9 mouse cellular contexts compared by ENCODE assay signal in the genomic region with DNA sequence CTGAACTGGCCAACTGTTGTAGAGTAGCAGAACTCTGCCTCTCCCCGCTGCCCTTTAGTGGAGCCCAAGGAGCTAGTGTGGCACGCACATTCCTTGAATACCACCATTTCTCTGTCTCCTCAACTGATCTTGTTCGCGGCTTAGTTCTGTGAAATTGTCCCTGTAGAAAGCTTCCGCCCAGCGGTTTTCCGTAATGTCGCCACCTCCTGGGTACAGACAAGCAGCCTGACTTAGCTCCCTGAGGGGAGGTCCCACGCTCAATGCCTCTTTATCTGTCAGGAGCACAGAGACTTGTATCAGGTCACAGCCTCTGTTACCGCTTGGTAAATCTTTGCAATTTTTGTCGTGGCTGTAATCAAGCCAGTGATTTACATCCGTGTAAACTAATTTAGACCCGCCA.
DNase-seq lines count a peak whose midpoint lies in the region; ATAC-seq and TF ChIP-seq lines count a peak whose summit lies in the region.
"Had no signal": no experiment of that assay in that cellular context is flagged by ENCODE, and none has a peak within 500 bp of the region (broad histone marks: within the 10 kb centered on the region; RNA-seq: fewer than 3 reads in every experiment).

No protein-coding gene starts in this region.

- no peak overlapping the region for H3K4me3 ChIP-seq in kidney, adult 2 months (ENCODE audit: insufficient read depth, low read depth, low read length)
- H3K4me3 ChIP-seq in forebrain, postnatal 0 days (ENCODE audit: low read depth, low read length): no peak overlapping the region
- H3K4me3 ChIP-seq in neural tube, embryonic 13.5 days: no peak overlapping the region
- H3K4me3 ChIP-seq: hindbrain, embryonic 12.5 days had no signal

- no peak overlapping the region for H3K27ac ChIP-seq in kidney, adult 2 months (ENCODE audit: insufficient read depth, low read depth, low read length)
- H3K27ac ChIP-seq in forebrain, postnatal 0 days (ENCODE audit: low read depth, low read length): no peak overlapping the region
- H3K27ac ChIP-seq in neural tube, embryonic 13.5 days (replicated peaks): no peak overlapping the region
- H3K27ac ChIP-seq: hindbrain, embryonic 12.5 days had no signal

- no peak overlapping the region for H3K4me2 ChIP-seq in forebrain, postnatal 0 days (ENCODE audit: low read depth)
- H3K4me2 ChIP-seq in neural tube, embryonic 13.5 days: 0 out of 2 replicates have a peak overlapping the region, but pooled peaks have one; percentile 1
- H3K4me2 ChIP-seq: hindbrain, embryonic 12.5 days had no signal

- peak; percentile 61 for ATAC-seq in forebrain, postnatal 0 days
- 0 out of 2 replicates have a peak, but pooled peaks have one; percentile 30 for ATAC-seq in neural tube, embryonic 13.5 days (ENCODE audit: low read depth)

- H3K27me3 ChIP-seq in kidney, adult 2 months (replicated peaks; ENCODE audit: control insufficient read depth, insufficient read depth, low read length): no peaks in the 10 kb centered on the region
- H3K27me3 ChIP-seq in forebrain, postnatal 0 days (ENCODE audit: insufficient read depth, low read length): no peaks in the 10 kb centered on the region
- H3K27me3 ChIP-seq in neural tube, embryonic 13.5 days: no peaks in the 10 kb centered on the region
- H3K27me3 ChIP-seq: hindbrain, embryonic 12.5 days had no signal

- H3K9ac ChIP-seq in forebrain, postnatal 0 days: no peak overlapping the region
- H3K9ac ChIP-seq in neural tube, embryonic 13.5 days: 0 out of 2 replicates have a peak overlapping the region, but pooled peaks have one; percentile 38
- H3K9ac ChIP-seq: hindbrain, embryonic 12.5 days had no signal

- no peak for TF ChIP-seq POLR2A in kidney, adult 2 months (IDR thresholded peaks at IDR 0.05; ENCODE audit: low read depth, low read length)

- WGBS in kidney, adult 2 months: 41% methylated on average over 13 of the region's 13 CpGs
- 30% methylated on average over 13 of the region's 13 CpGs for WGBS in forebrain, postnatal 0 days
- 14% methylated on average over 13 of the region's 13 CpGs for WGBS in neural tube, embryonic 13.5 days

- peak; percentile 25 to 48 for DNase-seq in kidney, postnatal 4 days
- DNase-seq in kidney, adult 2 months: no peak
- DNase-seq in embryo, embryonic 10.5 days (ENCODE audit: low spot score): peak; percentile 73
- peak; percentile 40 for DNase-seq in forebrain, postnatal 0 days
- no peak for DNase-seq in adrenal gland, postnatal 4 days (ENCODE audit: low spot score in 2 of 2)
- DNase-seq in gastrocnemius, postnatal 10 days: no peak
- DNase-seq: adrenal gland, postnatal 10 days had no signal

- no peaks in the 10 kb centered on the region for H3K9me3 ChIP-seq in forebrain, postnatal 0 days (ENCODE audit: low read length)
- no peaks in the 10 kb centered on the region for H3K9me3 ChIP-seq in neural tube, embryonic 13.5 days
- H3K9me3 ChIP-seq: hindbrain, embryonic 12.5 days had no signal

- no peak for TF ChIP-seq CTCF in kidney, adult 2 months (conservative IDR thresholded peaks at IDR 0.05; ENCODE audit: insufficient read depth, insufficient read length, low read depth, low read length)
- TF ChIP-seq CTCF in forebrain, postnatal 0 days (IDR thresholded peaks at IDR 0.05; ENCODE audit: low read depth): peak; percentile 60

- no peaks in the 10 kb centered on the region for H3K4me1 ChIP-seq in kidney, adult 2 months (ENCODE audit: control insufficient read depth, insufficient read depth, low read length)
- no peaks in the 10 kb centered on the region for H3K4me1 ChIP-seq in forebrain, postnatal 0 days (ENCODE audit: insufficient read depth)
- H3K4me1 ChIP-seq in neural tube, embryonic 13.5 days (replicated peaks): peaks cover 27% of the 10 kb centered on the region

- no peaks in the 10 kb centered on the region for H3K36me3 ChIP-seq in kidney, adult 2 months (ENCODE audit: control insufficient read depth, insufficient read depth, low read length)
- no peaks in the 10 kb centered on the region for H3K36me3 ChIP-seq in forebrain, postnatal 0 days (ENCODE audit: insufficient read depth)
- H3K36me3 ChIP-seq in neural tube, embryonic 13.5 days: no peaks in the 10 kb centered on the region
- H3K36me3 ChIP-seq: hindbrain, embryonic 12.5 days had no signal

Comparison
In these comparisons a context has a peak if more than half of its experiments do, and no peak if none do; other contexts are left out.
1. DNase-seq: peak in kidney, postnatal 4 days (2 of 2), embryo, embryonic 10.5 days (single experiment) and forebrain, postnatal 0 days (single experiment); none in kidney, adult 2 months (single experiment), adrenal gland, postnatal 4 days (0 of 2) and gastrocnemius, postnatal 10 days (single experiment).